Mouse (Mus musculus) heart, adult 2 months (tissue): Measurements from ENCODE around the gene Mex3a. TPM values are rescaled to one million over a fixed set of nuclear protein-coding genes. Genes with fewer than 3 reads are reported as not detected.

ENCODE experiments used
- DNase-seq, 2 experiments: peaks; one replicate each; pipeline ENCODE4 v3.0.0; 2021
- H3K27ac ChIP-seq: fragments of 200-600 bp; 2 replicates; pipeline ENCODE4 v1.8.1; 2022
- H3K27me3 ChIP-seq: fragments of 200-500 bp; 2 replicates; pipeline ENCODE4 v1.6.1; 2012; ENCODE audit warnings: mild to moderate bottlenecking, low read length, inconsistent platforms, mixed read lengths; ENCODE audit not compliant: control insufficient read depth, insufficient read depth
- H3K36me3 ChIP-seq: fragments of 200-500 bp; 2 replicates; pipeline ENCODE4 v1.6.1; 2012; ENCODE audit warnings: low read length, inconsistent platforms; ENCODE audit not compliant: control insufficient read depth, insufficient read depth
- H3K4me1 ChIP-seq: fragments of 200-500 bp; 2 replicates; pipeline ENCODE4 v1.6.1; 2011; ENCODE audit warnings: low read length; ENCODE audit not compliant: control insufficient read depth, insufficient read depth
- H3K4me3 ChIP-seq: fragments of 200-600 bp; 2 replicates; pipeline ENCODE4 v1.8.1; 2022
- H3K79me2 ChIP-seq: fragments of 200-500 bp; replicated peaks from 2 replicates; pipeline ENCODE4 v1.6.1; 2012; ENCODE audit warnings: mild to moderate bottlenecking, inconsistent platforms, low read length, moderate library complexity, mixed read lengths; ENCODE audit not compliant: control insufficient read depth, insufficient read depth
- H3K9ac ChIP-seq: fragments of 200-500 bp; 2 replicates; pipeline ENCODE4 v1.6.1; 2012; ENCODE audit warnings: low read depth, mild to moderate bottlenecking, control low read depth, inconsistent platforms, low read length, mixed read lengths
- CTCF ChIP-seq: fragments of 200-600 bp; IDR thresholded peaks from 2 replicates; pipeline ENCODE4 v1.8.1; 2022; ENCODE audit warnings: antibody characterized with exemption, mild to moderate bottlenecking, moderate library complexity
- EP300 ChIP-seq: fragments of 200-500 bp; IDR thresholded peaks from 2 replicates; pipeline ENCODE4 v1.6.1; 2011; ENCODE audit warnings: low read depth, low read length, control low read depth; ENCODE audit not compliant: insufficient read depth
- POLR2A ChIP-seq: fragments of 200-500 bp; IDR thresholded peaks from 2 replicates; pipeline ENCODE4 v1.6.1; 2011; ENCODE audit warnings: mild to moderate bottlenecking, low read depth, low read length, control low read depth; ENCODE audit not compliant: insufficient read depth
- WGBS: fragments of 180-500 bp; shearing (Covaris S2); methylation state at CpG from one replicate; pipeline ENCODE4 v1.1.7; 2018; 5-methylcytosine and 5-hydroxymethylcytosine counted together
- intact Hi-C: fragments of 180-260 bp; cut with DNase I; formaldehyde crosslinking; loops from one replicate; pipeline ENCODE4 v1.15.1; 2025
- microRNA-seq, 2 experiments: library from miRNA; unstranded; fragments of <30 nt; microRNA quantifications; one replicate each; pipeline ENCODE4 v1.2.0; 2021
- polyA plus RNA-seq: library from polyadenylated mRNA; depleted of rRNA; stranded (reverse); fragments of >200 nt; gene quantifications from 2 replicates; pipeline ENCODE4 v1.2.3, GENCODE M21; 2012; rRNA removed
- total RNA-seq, 2 experiments: library from RNA; stranded (reverse); gene quantifications; 2 replicates each; pipeline ENCODE4 v1.2.3; 2021

The Mex3a gene
- total and polyA plus RNA-seq, 3 experiments = 0.27 to 0.45 (median 0.42) TPM

DNA sequence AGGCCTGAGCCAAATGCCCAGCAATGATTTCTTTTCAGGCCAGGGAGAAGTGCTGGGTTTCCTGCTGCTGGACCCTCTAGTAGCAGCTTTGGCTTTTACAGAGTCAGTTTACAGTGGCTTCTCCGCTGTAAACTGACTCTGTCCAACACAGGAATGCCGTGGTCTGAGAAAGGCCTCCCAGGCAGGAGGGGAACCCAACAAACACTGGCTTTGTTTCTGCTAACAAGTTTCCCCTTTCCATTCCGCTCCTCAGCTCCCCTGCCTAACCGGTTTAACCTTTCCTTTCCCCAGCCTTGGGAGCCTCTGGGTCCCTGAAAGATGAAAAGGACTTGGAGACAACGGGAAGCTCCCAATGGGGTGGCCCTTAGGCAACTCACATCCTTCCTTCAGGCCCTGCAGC lies 58.1 kb downstream of the Mex3a start:
- WGBS = 50% methylated on average over 5 of the region's 5 CpGs
- no peak for TF ChIP-seq POLR2A
- TF ChIP-seq EP300 = no peak
- TF ChIP-seq CTCF = no peak
- Histone ChIP-seq H3K9ac (no peak overlapping the region), H3K36me3 (no peaks in the 10 kb centered on the region), H3K4me3 (no peak overlapping the region), H3K4me1 (peaks cover 6% of the 10 kb centered on the region), H3K79me2 (no peaks in the 10 kb centered on the region), H3K27me3 (no peaks in the 10 kb centered on the region), H3K27ac (no peak overlapping the region)
- DNase-seq = no peak
- intact Hi-C loops = no loop called here

Small RNAs within 50 kb of the gene (microRNA-seq; reads per million reads assigned to microRNA genes)
- gene Mir1905 = 0 reads per million in 2 experiments

Other genes with a start within 250 kb of the Mex3a start
- under 1 TPM; 0.26 to 0.27 TPM for gene Gm38392, start 245.2 kb upstream of the Mex3a start, total RNA-seq
- gene Gm38392, start 245.2 kb upstream of the Mex3a start, polyA plus RNA-seq = 0.23 TPM in 1 of 2 replicates, not detected in the other
- 1 to 10 TPM; 5.1 to 8.6 TPM for gene Tsacc, start 235.4 kb upstream of the Mex3a start, total RNA-seq
- 4.8 and 8.7 TPM in 2 replicates for gene Tsacc, start 235.4 kb upstream of the Mex3a start, polyA plus RNA-seq
- gene Cct3, start 235.3 kb upstream of the Mex3a start, total RNA-seq = 100 to 1,000 TPM; 169 to 172 TPM
- 124 and 183 TPM in 2 replicates for gene Cct3, start 235.3 kb upstream of the Mex3a start, polyA plus RNA-seq
- gene Glmp, start 207.4 kb upstream of the Mex3a start, total RNA-seq = 10 to 100 TPM; 75.6 to 80.9 TPM
- gene Glmp, start 207.4 kb upstream of the Mex3a start, polyA plus RNA-seq = 98.0 and 105 TPM in 2 replicates
- gene Tmem79, start 196.2 kb upstream of the Mex3a start, total RNA-seq = 1 to 10 TPM; 1.6 to 1.7 TPM
- gene Tmem79, start 196.2 kb upstream of the Mex3a start, polyA plus RNA-seq = 2.3 and 3.5 TPM in 2 replicates
- gene Smg5, start 196.1 kb upstream of the Mex3a start, total RNA-seq = 10 to 100 TPM; 42.7 to 45.8 TPM
- 44.4 and 66.9 TPM in 2 replicates for gene Smg5, start 196.1 kb upstream of the Mex3a start, polyA plus RNA-seq
- under 1 TPM; 0.44 to 0.57 TPM for gene Paqr6, start 167.8 kb upstream of the Mex3a start, total RNA-seq
- gene Paqr6, start 167.8 kb upstream of the Mex3a start, polyA plus RNA-seq = 5.0 and 7.5 TPM in 2 replicates
- gene Bglap3, start 159.7 kb upstream of the Mex3a start, total RNA-seq = not detected
- not detected in 2 replicates for gene Bglap3, start 159.7 kb upstream of the Mex3a start, polyA plus RNA-seq
- not detected for gene Bglap2, start 153.7 kb upstream of the Mex3a start, total RNA-seq
- 0.84 and 0.85 TPM in 2 replicates for gene Bglap2, start 153.7 kb upstream of the Mex3a start, polyA plus RNA-seq
- gene Bglap, start 147.9 kb upstream of the Mex3a start, total RNA-seq = not detected
- not detected in 2 replicates for gene Bglap, start 147.9 kb upstream of the Mex3a start, polyA plus RNA-seq
- 10 to 100 TPM; 12.4 to 15.9 TPM for gene Pmf1, start 122.1 kb upstream of the Mex3a start, total RNA-seq
- gene Pmf1, start 122.1 kb upstream of the Mex3a start, polyA plus RNA-seq = 20.8 and 22.3 TPM in 2 replicates
- gene Slc25a44, start 107.3 kb upstream of the Mex3a start, total RNA-seq = 10 to 100 TPM; 11.9 to 14.6 TPM
- gene Slc25a44, start 107.3 kb upstream of the Mex3a start, polyA plus RNA-seq = 19.1 and 25.9 TPM in 2 replicates
- gene Sema4a, start 71.2 kb upstream of the Mex3a start, total RNA-seq = 1 to 10 TPM; 3.2 to 3.3 TPM
- 8.5 and 9.5 TPM in 2 replicates for gene Sema4a, start 71.2 kb upstream of the Mex3a start, polyA plus RNA-seq
- gene Lmna, start 22.4 kb upstream of the Mex3a start, total RNA-seq = 100 to 1,000 TPM; 117 to 138 TPM
- 67.3 and 85.2 TPM in 2 replicates for gene Lmna, start 22.4 kb upstream of the Mex3a start, polyA plus RNA-seq
- not detected for gene Rab25, start 15.9 kb downstream of the Mex3a start, total RNA-seq
- 2.2 TPM in 1 of 2 replicates, not detected in the other for gene Rab25, start 15.9 kb downstream of the Mex3a start, polyA plus RNA-seq
- 100 to 1,000 TPM in 1 of 2 experiments, 10 to 100 TPM in 1; 94.3 to 104 TPM for gene Lamtor2, start 20.7 kb downstream of the Mex3a start, total RNA-seq
- gene Lamtor2, start 20.7 kb downstream of the Mex3a start, polyA plus RNA-seq = 118 TPM in 2 replicates
- 10 to 100 TPM; 70.1 to 76.5 TPM for gene Ubqln4, start 21.4 kb downstream of the Mex3a start, total RNA-seq
- gene Ubqln4, start 21.4 kb downstream of the Mex3a start, polyA plus RNA-seq = 69.3 and 86.7 TPM in 2 replicates
- 10 to 100 TPM; 65.3 to 67.6 TPM for gene Ssr2, start 43.5 kb downstream of the Mex3a start, total RNA-seq
- 80.0 and 115 TPM in 2 replicates for gene Ssr2, start 43.5 kb downstream of the Mex3a start, polyA plus RNA-seq
- 10 to 100 TPM; 37.3 to 37.5 TPM for gene Arhgef2, start 73.6 kb downstream of the Mex3a start, total RNA-seq
- 51.0 and 53.4 TPM in 2 replicates for gene Arhgef2, start 73.6 kb downstream of the Mex3a start, polyA plus RNA-seq
- gene Rxfp4, start 120.7 kb downstream of the Mex3a start, total RNA-seq = not detected
- 0.41 TPM in 1 of 2 replicates, not detected in the other for gene Rxfp4, start 120.7 kb downstream of the Mex3a start, polyA plus RNA-seq
- gene Khdc4, start 153.4 kb downstream of the Mex3a start, total RNA-seq = 10 to 100 TPM; 24.9 to 25.7 TPM
- 29.9 and 46.1 TPM in 2 replicates for gene Khdc4, start 153.4 kb downstream of the Mex3a start, polyA plus RNA-seq
- 10 to 100 TPM; 57.0 to 66.6 TPM for gene Rit1, start 184.4 kb downstream of the Mex3a start, total RNA-seq
- gene Rit1, start 184.4 kb downstream of the Mex3a start, polyA plus RNA-seq = 98.3 and 112 TPM in 2 replicates
- 1 to 10 TPM; 6.6 to 7.9 TPM for gene Syt11, start 242.8 kb downstream of the Mex3a start, total RNA-seq
- gene Syt11, start 242.8 kb downstream of the Mex3a start, polyA plus RNA-seq = 10.2 and 18.2 TPM in 2 replicates